Mouse (Mus musculus) thymus, postnatal 0 days (tissue): ENCODE data around the gene Spata16. TPM values are rescaled to one million over a fixed set of nuclear protein-coding genes. Genes with fewer than 3 reads are reported as not detected.

Experiments used
- DNase-seq: peaks from one replicate; pipeline ENCODE4 v3.0.0-alpha.2; 2015; ENCODE audit warnings: low spot score
- polyA plus RNA-seq: library from polyadenylated mRNA; unstranded; fragments of >200 nt; fragmentation: Nextera tagmentation; extraction: Ambion mirVana; gene quantifications from 2 replicates; pipeline ENCODE4 v1.2.1, GENCODE M21; 2015

The Spata16 gene
- polyA plus RNA-seq, 1 experiment from 2014 or later: not detected

- no peak for DNase-seq
Observed at GRCm38 (mm10) chr3:26826958-26827839, 189.8 kb downstream of the Spata16 start.

- no peak for DNase-seq
Observed at GRCm38 (mm10) chr3:26832954-26833353, 195.5 kb downstream of the Spata16 start.

GRCm38 (mm10) chr3:26834178-26835050, 197.0 kb downstream of the Spata16 start:
- DNase-seq: no peak

GRCm38 (mm10) chr3:26835051-26835755, 197.8 kb downstream of the Spata16 start:
- no peak for DNase-seq

GRCm38 (mm10) chr3:26845041-26845440, 207.6 kb downstream of the Spata16 start:
- no peak for DNase-seq

GRCm38 (mm10) chr3:26847935-26848334, 210.5 kb downstream of the Spata16 start:
- DNase-seq: no peak

- no peak for DNase-seq
Observed at GRCm38 (mm10) chr3:26850207-26850606, 212.8 kb downstream of the Spata16 start.

GRCm38 (mm10) chr3:26850691-26851563, 213.5 kb downstream of the Spata16 start:
- no peak for DNase-seq

- no peak for DNase-seq
Observed at GRCm38 (mm10) chr3:26853557-26853956, 216.1 kb downstream of the Spata16 start.

GRCm38 (mm10) chr3:26874706-26875105, 237.3 kb downstream of the Spata16 start:
- no peak for DNase-seq

- no peak for DNase-seq
Observed at GRCm38 (mm10) chr3:26877291-26877690, 239.9 kb downstream of the Spata16 start.

- DNase-seq: no peak
Observed at GRCm38 (mm10) chr3:26916607-26917006, 279.2 kb downstream of the Spata16 start.

- no peak for DNase-seq
Observed at GRCm38 (mm10) chr3:26920986-26921385, 283.6 kb downstream of the Spata16 start.

- DNase-seq: no peak
Observed at GRCm38 (mm10) chr3:26921576-26921975, 284.2 kb downstream of the Spata16 start.

GRCm38 (mm10) chr3:26923391-26923790, 286.0 kb downstream of the Spata16 start:
- DNase-seq: no peak

- DNase-seq: no peak
Observed at GRCm38 (mm10) chr3:26924212-26924611, 286.8 kb downstream of the Spata16 start.

GRCm38 (mm10) chr3:26933079-26933478, 295.7 kb downstream of the Spata16 start:
- DNase-seq: no peak

GRCm38 (mm10) chr3:26936897-26937590, 299.6 kb downstream of the Spata16 start:
- DNase-seq: no peak

GRCm38 (mm10) chr3:26966776-26967175, 329.4 kb downstream of the Spata16 start:
- DNase-seq: no peak
